Mouse (Mus musculus) lung, embryonic 15.5 days (tissue): ENCODE data around the gene Otub2. TPM values are rescaled to one million over a fixed set of nuclear protein-coding genes. Genes with fewer than 3 reads are reported as not detected.
A peak's percentile ranks its signal among the peaks of the same experiment; 100 is the strongest.

Experiments
- ATAC-seq: fragments of 200-750 bp; cut with Nextera tagmentation; 2 replicates; pipeline ENCODE4 v1.8.0; 2017; ENCODE audit warnings: moderate number of reproducible peaks, borderline replicate concordance; ENCODE audit not compliant: low FRiP score, low TSS enrichment; ENCODE audit errors: extremely low read depth
- H3K27ac ChIP-seq: fragments of 300-500 bp; sonication (generic); 2 replicates; pipeline ENCODE4 v1.5.1; 2015; ENCODE audit warnings: moderate library complexity, mild to moderate bottlenecking, inconsistent platforms
- H3K27me3 ChIP-seq: fragments of 300-500 bp; sonication (generic); 2 replicates; pipeline ENCODE4 v1.6.1; 2015; ENCODE audit warnings: inconsistent platforms
- H3K36me3 ChIP-seq: fragments of 300-500 bp; sonication (generic); 2 replicates; pipeline ENCODE4 v1.6.1; 2015; ENCODE audit warnings: inconsistent platforms
- H3K4me1 ChIP-seq: fragments of 300-500 bp; sonication (generic); 2 replicates; pipeline ENCODE4 v1.6.1; 2015; ENCODE audit warnings: inconsistent platforms
- H3K4me2 ChIP-seq: fragments of 300-500 bp; sonication (generic); 2 replicates; pipeline ENCODE4 v1.6.1; 2015; ENCODE audit warnings: inconsistent platforms, mild to moderate bottlenecking, moderate library complexity
- H3K4me3 ChIP-seq: fragments of 300-500 bp; sonication (generic); 2 replicates; pipeline ENCODE4 v1.5.1; 2015; ENCODE audit warnings: mild to moderate bottlenecking, inconsistent platforms
- H3K9ac ChIP-seq: fragments of 300-500 bp; sonication (generic); 2 replicates; pipeline ENCODE4 v1.6.1; 2015; ENCODE audit warnings: inconsistent platforms
- H3K9me3 ChIP-seq: fragments of 300-500 bp; sonication (generic); 2 replicates; pipeline ENCODE4 v1.6.1; 2016; ENCODE audit warnings: inconsistent platforms
- WGBS: fragments of 180-500 bp; shearing (Covaris S2); methylation state at CpG from one replicate; pipeline ENCODE4 v1.1.7; 2015; 5-methylcytosine and 5-hydroxymethylcytosine counted together
- polyA plus RNA-seq: library from polyadenylated mRNA; unstranded; fragments of >200 nt; fragmentation: Nextera tagmentation; extraction: Ambion mirVana; gene quantifications from 2 replicates; pipeline ENCODE4 v1.2.1, GENCODE M21; 2015

The Otub2 gene
- polyA plus RNA-seq, 1 experiment from 2014 or later = 8.8 TPM

- WGBS = 43% methylated on average over 4 of the region's 4 CpGs
- Histone ChIP-seq H3K4me3 (no peak overlapping the region), H3K27me3 (no peaks in the 10 kb centered on the region), H3K9me3 (no peaks in the 10 kb centered on the region), H3K4me1 (no peaks in the 10 kb centered on the region), H3K27ac (no peak overlapping the region), H3K36me3 (no peaks in the 10 kb centered on the region), H3K4me2 (no peak overlapping the region), H3K9ac (no peak overlapping the region)
- no peak for ATAC-seq
Observed at GRCm38 (mm10) chr12:103358951-103359801, 29.3 kb upstream of the Otub2 start.

DNA sequence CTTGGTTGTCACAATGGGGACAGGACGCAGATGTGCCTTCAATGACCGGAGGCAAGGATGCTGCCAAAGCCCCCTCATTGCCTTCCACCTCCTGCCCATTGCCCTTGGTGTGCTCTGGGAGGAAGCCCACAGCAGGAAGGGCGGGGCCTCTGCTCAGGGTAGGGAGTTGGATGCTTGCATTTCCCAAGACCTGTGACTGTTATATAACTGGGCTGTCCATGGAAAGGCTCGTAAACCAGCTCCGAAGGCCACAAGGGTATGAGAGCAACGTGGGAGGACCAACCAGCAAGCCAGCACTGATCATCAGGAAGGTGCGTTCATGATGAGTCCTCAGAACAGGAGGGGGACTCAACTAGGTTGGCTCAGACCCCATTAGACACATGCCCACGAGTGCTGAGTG lies 27.7 kb upstream of the Otub2 start:
- Histone ChIP-seq H3K4me2 (no peak overlapping the region), H3K4me1 (no peaks in the 10 kb centered on the region), H3K9ac (no peak overlapping the region), H3K27ac (no peak overlapping the region), H3K9me3 (no peaks in the 10 kb centered on the region), H3K27me3 (no peaks in the 10 kb centered on the region), H3K36me3 (no peaks in the 10 kb centered on the region), H3K4me3 (no peak overlapping the region)
- 81% methylated on average over 8 of the region's 8 CpGs for WGBS
- ATAC-seq = no peak

DNA sequence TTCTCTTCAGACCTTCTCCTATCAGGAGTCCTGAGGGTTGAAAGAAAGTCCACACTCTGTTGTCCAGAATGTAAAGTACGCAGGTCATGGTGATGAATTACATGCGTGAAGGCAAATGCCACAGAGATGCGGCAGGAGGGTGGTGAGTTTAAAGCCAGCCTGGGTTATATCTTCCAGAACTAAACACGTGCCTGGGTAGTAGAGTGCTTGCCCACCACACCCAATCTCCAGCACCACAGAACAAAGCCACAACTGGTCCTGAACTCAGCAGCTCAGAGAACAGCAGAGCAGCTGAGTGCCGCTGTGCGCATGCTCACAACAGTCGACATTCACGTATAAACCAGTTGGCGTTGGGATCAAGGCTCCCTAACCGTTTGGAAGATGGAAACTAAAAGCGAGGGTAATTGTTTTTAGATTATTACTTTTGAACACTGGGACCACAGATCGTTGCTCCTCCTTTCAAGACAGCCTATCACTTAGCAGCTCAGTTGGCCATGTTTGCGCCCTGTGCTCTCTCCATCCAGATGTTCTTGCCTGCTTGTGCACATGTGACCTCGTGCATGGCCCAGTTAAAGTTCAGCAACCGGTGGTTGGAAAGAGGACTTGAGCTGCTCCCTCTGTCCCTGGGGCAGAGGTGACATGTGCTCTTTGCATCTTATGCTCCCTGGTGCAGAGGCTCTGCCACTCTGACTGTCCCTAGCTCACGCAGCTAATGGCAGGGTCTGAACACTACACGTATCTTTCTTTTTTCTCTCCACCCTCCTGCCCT lies 26.8 kb upstream of the Otub2 start:
- Histone ChIP-seq H3K9me3 (no peaks in the 10 kb centered on the region), H3K27ac (no peak overlapping the region), H3K4me1 (no peaks in the 10 kb centered on the region), H3K9ac (no peak overlapping the region), H3K36me3 (no peaks in the 10 kb centered on the region), H3K4me3 (no peak overlapping the region), H3K27me3 (no peaks in the 10 kb centered on the region), H3K4me2 (no peak overlapping the region)
- no peak for ATAC-seq
- 79% methylated on average over 17 of the region's 17 CpGs for WGBS

DNA sequence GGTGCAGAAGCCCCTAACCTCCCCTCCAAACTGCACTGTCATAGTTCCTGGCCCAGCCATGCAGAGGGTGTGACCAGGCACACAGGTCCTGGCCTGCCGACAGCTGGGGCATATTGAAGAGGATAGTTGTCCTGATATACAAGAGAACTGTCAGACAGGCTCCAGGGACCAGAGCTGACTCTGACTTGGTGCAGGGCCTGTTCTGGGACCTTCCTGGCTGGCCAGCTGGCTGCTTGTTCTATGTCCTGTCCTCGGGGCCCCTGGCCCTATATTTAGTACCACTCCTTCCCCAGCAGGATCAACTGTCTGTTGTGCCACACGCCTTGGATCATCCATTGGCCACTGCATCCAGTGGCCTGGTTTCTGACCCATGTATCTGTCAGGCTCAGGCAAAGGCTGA lies 26.1 kb upstream of the Otub2 start:
- Histone ChIP-seq H3K4me2 (no peak overlapping the region), H3K9ac (no peak overlapping the region), H3K27ac (no peak overlapping the region), H3K36me3 (no peaks in the 10 kb centered on the region), H3K27me3 (no peaks in the 10 kb centered on the region), H3K4me3 (no peak overlapping the region), H3K4me1 (no peaks in the 10 kb centered on the region), H3K9me3 (no peaks in the 10 kb centered on the region)
- 67% methylated on average over 3 of the region's 3 CpGs for WGBS
- no peak for ATAC-seq

DNA sequence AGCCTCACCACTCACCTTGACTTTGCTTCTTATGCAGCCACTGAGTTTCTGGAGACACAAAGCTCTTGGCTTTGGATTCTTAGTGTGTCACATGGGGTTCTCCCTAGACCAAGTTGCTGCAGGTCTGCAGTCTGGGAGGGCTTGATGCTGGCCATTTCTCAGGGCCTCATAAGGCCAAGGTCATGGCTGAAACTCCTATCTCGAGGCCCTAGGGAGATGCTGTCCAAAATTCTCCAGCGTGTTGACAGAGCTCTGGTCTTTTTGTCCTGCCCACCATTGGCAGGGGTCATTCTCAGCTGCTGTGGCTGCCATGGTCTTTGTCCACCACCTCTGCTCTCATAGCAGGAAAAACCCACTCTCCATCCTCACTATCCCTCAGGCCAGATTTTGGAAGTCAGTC lies 21.3 kb upstream of the Otub2 start:
- no peaks in the 10 kb centered on the region for H3K36me3 ChIP-seq
- 58% methylated on average over 2 of the region's 2 CpGs for WGBS
- peaks cover 4% of the 10 kb centered on the region; the same call in 1 of the 2 replicates for H3K27me3 ChIP-seq
- H3K27ac ChIP-seq = no peak overlapping the region
- no peak overlapping the region for H3K4me2 ChIP-seq
- no peak overlapping the region for H3K4me3 ChIP-seq
- H3K9ac ChIP-seq = no peak overlapping the region
- no peaks in the 10 kb centered on the region for H3K4me1 ChIP-seq
- H3K9me3 ChIP-seq = no peaks in the 10 kb centered on the region
- ATAC-seq = no peak

GRCm38 (mm10) chr12:103367620-103368325 lies 20.7 kb upstream of the Otub2 start:
- Histone ChIP-seq H3K4me3 (no peak overlapping the region), H3K36me3 (no peaks in the 10 kb centered on the region), H3K4me2 (no peak overlapping the region), H3K27me3 (peaks cover 4% of the 10 kb centered on the region; the same call in 1 of the 2 replicates), H3K9ac (no peak overlapping the region), H3K9me3 (no peaks in the 10 kb centered on the region), H3K4me1 (no peaks in the 10 kb centered on the region), H3K27ac (no peak overlapping the region)
- ATAC-seq = 0 out of 2 replicates have a peak, but pooled peaks have one; percentile 64
- 15% methylated on average over 18 of the region's 18 CpGs for WGBS

DNA sequence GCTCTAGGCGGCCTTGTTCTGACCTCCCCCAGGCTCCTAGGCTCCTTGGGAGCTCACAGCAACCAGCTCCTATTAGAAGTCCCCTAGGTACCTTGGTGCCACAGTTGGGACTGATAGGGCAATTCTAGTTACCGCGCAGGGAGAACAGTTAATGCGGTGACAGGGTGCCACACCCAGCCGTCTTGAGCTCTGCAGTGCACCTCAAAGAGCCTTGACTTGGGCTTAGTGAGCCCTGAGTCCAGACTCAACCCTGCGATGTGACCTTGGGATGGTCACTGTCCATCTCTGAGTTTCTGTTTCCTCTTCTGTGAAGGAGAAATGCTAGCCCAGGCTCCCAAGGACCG lies 20.2 kb upstream of the Otub2 start:
- Histone ChIP-seq H3K9ac (no peak overlapping the region), H3K4me2 (no peak overlapping the region), H3K27me3 (peaks cover 4% of the 10 kb centered on the region; the same call in 1 of the 2 replicates), H3K4me1 (no peaks in the 10 kb centered on the region), H3K27ac (no peak overlapping the region), H3K4me3 (no peak overlapping the region), H3K36me3 (no peaks in the 10 kb centered on the region), H3K9me3 (no peaks in the 10 kb centered on the region)
- ATAC-seq = no peak
- WGBS = 74% methylated on average over 7 of the region's 7 CpGs

- no peaks in the 10 kb centered on the region for H3K9me3 ChIP-seq
- peaks cover 4% of the 10 kb centered on the region; the same call in 1 of the 2 replicates for H3K27me3 ChIP-seq
- H3K27ac ChIP-seq = no peak overlapping the region
- H3K4me1 ChIP-seq = no peaks in the 10 kb centered on the region
- H3K9ac ChIP-seq = no peak overlapping the region
- WGBS = 33% methylated on average over 2 of the region's 2 CpGs
- H3K4me2 ChIP-seq = no peak overlapping the region
- ATAC-seq = no peak
- H3K4me3 ChIP-seq = no peak overlapping the region
- no peaks in the 10 kb centered on the region for H3K36me3 ChIP-seq
Observed at GRCm38 (mm10) chr12:103368777-103369176, 19.7 kb upstream of the Otub2 start.

- Histone ChIP-seq H3K27me3 (peaks cover 4% of the 10 kb centered on the region; the same call in 1 of the 2 replicates), H3K36me3 (no peaks in the 10 kb centered on the region), H3K4me2 (no peak overlapping the region), H3K9me3 (no peaks in the 10 kb centered on the region), H3K27ac (no peak overlapping the region), H3K4me3 (no peak overlapping the region), H3K9ac (no peak overlapping the region), H3K4me1 (no peaks in the 10 kb centered on the region)
- no peak for ATAC-seq
- WGBS = 51% methylated on average over 4 of the region's 4 CpGs
Observed at GRCm38 (mm10) chr12:103370861-103371260, 17.6 kb upstream of the Otub2 start.

- H3K36me3 ChIP-seq = no peaks in the 10 kb centered on the region
- no peak overlapping the region for H3K27ac ChIP-seq
- H3K27me3 ChIP-seq = peaks cover 4% of the 10 kb centered on the region; the same call in 1 of the 2 replicates
- no peak for ATAC-seq
- no peak overlapping the region for H3K4me3 ChIP-seq
- H3K9me3 ChIP-seq = no peaks in the 10 kb centered on the region
- no peak overlapping the region for H3K4me2 ChIP-seq
- WGBS = 27% methylated on average over 6 of the region's 6 CpGs
- H3K9ac ChIP-seq = no peak overlapping the region
- H3K4me1 ChIP-seq = no peaks in the 10 kb centered on the region
Observed at GRCm38 (mm10) chr12:103371711-103372110, 16.8 kb upstream of the Otub2 start.

GRCm38 (mm10) chr12:103373530-103374236 lies 14.8 kb upstream of the Otub2 start:
- no peak overlapping the region for H3K27ac ChIP-seq
- H3K4me2 ChIP-seq = no peak overlapping the region
- H3K9me3 ChIP-seq = no peaks in the 10 kb centered on the region
- H3K9ac ChIP-seq = no peak overlapping the region
- H3K4me1 ChIP-seq = no peaks in the 10 kb centered on the region
- H3K36me3 ChIP-seq = no peaks in the 10 kb centered on the region
- no peak overlapping the region for H3K4me3 ChIP-seq
- no peaks in the 10 kb centered on the region for H3K27me3 ChIP-seq
- 56% methylated on average over 8 of the region's 8 CpGs for WGBS
- ATAC-seq = no peak
